Mouse (Mus musculus) splenic B cell, adult 2 months (primary cell): ENCODE measurements around the gene Smoc1.

Source experiments
- DNase-seq: peaks from one replicate; pipeline ENCODE4 v3.0.0-alpha.2; 2011; ENCODE audit warnings: low read depth, low spot score
- H3K27me3 ChIP-seq: 2 replicates; pipeline ENCODE4 v1.6.1; 2012; ENCODE audit warnings: mild to moderate bottlenecking, low read length, moderate library complexity, mixed read lengths; ENCODE audit not compliant: control insufficient read depth, poor library complexity, insufficient read depth, severe bottlenecking
- H3K36me3 ChIP-seq: 2 replicates; pipeline ENCODE4 v1.6.1; 2012; ENCODE audit warnings: mild to moderate bottlenecking, low read length, moderate library complexity, mixed read lengths; ENCODE audit not compliant: control insufficient read depth, poor library complexity, insufficient read depth, severe bottlenecking

The Smoc1 gene

GRCm38 (mm10) chr12:81110006-81110405, 83.4 kb downstream of the Smoc1 start:
- DNase-seq: no peak
- no peaks in the 10 kb centered on the region for H3K27me3 ChIP-seq
- no peaks in the 10 kb centered on the region for H3K36me3 ChIP-seq

- Histone ChIP-seq H3K27me3 (no peaks in the 10 kb centered on the region), H3K36me3 (no peaks in the 10 kb centered on the region)
- no peak for DNase-seq
These were observed 85.7 kb downstream of the Smoc1 start for GRCm38 (mm10) chr12:81112321-81112720.

GRCm38 (mm10) chr12:81120301-81120700, 93.7 kb downstream of the Smoc1 start:
- no peak for DNase-seq
- H3K27me3 ChIP-seq: no peaks in the 10 kb centered on the region
- no peaks in the 10 kb centered on the region for H3K36me3 ChIP-seq

- no peak for DNase-seq
- Histone ChIP-seq H3K27me3 (no peaks in the 10 kb centered on the region), H3K36me3 (no peaks in the 10 kb centered on the region)
These were observed 97.2 kb downstream of the Smoc1 start for GRCm38 (mm10) chr12:81123793-81124192.

GRCm38 (mm10) chr12:81126842-81127241, 100.2 kb downstream of the Smoc1 start:
- DNase-seq: no peak
- Histone ChIP-seq H3K36me3 (no peaks in the 10 kb centered on the region), H3K27me3 (no peaks in the 10 kb centered on the region)

GRCm38 (mm10) chr12:81128693-81129092, 102.1 kb downstream of the Smoc1 start:
- no peaks in the 10 kb centered on the region for H3K27me3 ChIP-seq
- no peak for DNase-seq
- H3K36me3 ChIP-seq: no peaks in the 10 kb centered on the region

- Histone ChIP-seq H3K27me3 (no peaks in the 10 kb centered on the region), H3K36me3 (no peaks in the 10 kb centered on the region)
- DNase-seq: no peak
These were observed 104.1 kb downstream of the Smoc1 start for GRCm38 (mm10) chr12:81130692-81131091.

GRCm38 (mm10) chr12:81131114-81131513, 104.5 kb downstream of the Smoc1 start:
- no peaks in the 10 kb centered on the region for H3K27me3 ChIP-seq
- no peak for DNase-seq

GRCm38 (mm10) chr12:81133055-81133665, 106.6 kb downstream of the Smoc1 start:
- DNase-seq: no peak
- Histone ChIP-seq H3K27me3 (no peaks in the 10 kb centered on the region), H3K36me3 (no peaks in the 10 kb centered on the region)

More at GRCm38 (mm10) chr12:81131114-81131513, 104.5 kb downstream of the Smoc1 start:
- H3K36me3 ChIP-seq: no peaks in the 10 kb centered on the region

GRCm38 (mm10) chr12:81138217-81138616, 111.6 kb downstream of the Smoc1 start:
- no peak for DNase-seq
- Histone ChIP-seq H3K36me3 (no peaks in the 10 kb centered on the region), H3K27me3 (no peaks in the 10 kb centered on the region)

- Histone ChIP-seq H3K27me3 (no peaks in the 10 kb centered on the region), H3K36me3 (no peaks in the 10 kb centered on the region)
- no peak for DNase-seq
These were observed 112.9 kb downstream of the Smoc1 start for GRCm38 (mm10) chr12:81139463-81139862.

- H3K36me3 ChIP-seq: no peaks in the 10 kb centered on the region
- no peaks in the 10 kb centered on the region for H3K27me3 ChIP-seq
- DNase-seq: no peak
These were observed 114.2 kb downstream of the Smoc1 start for GRCm38 (mm10) chr12:81140594-81141328.

- no peaks in the 10 kb centered on the region for H3K27me3 ChIP-seq
- no peaks in the 10 kb centered on the region for H3K36me3 ChIP-seq
- no peak for DNase-seq
These were observed 114.7 kb downstream of the Smoc1 start for GRCm38 (mm10) chr12:81141329-81141711.

GRCm38 (mm10) chr12:81142231-81142630, 115.6 kb downstream of the Smoc1 start:
- Histone ChIP-seq H3K36me3 (no peaks in the 10 kb centered on the region), H3K27me3 (no peaks in the 10 kb centered on the region)
- no peak for DNase-seq

GRCm38 (mm10) chr12:81144201-81144600, 117.6 kb downstream of the Smoc1 start:
- Histone ChIP-seq H3K27me3 (no peaks in the 10 kb centered on the region), H3K36me3 (no peaks in the 10 kb centered on the region)
- no peak for DNase-seq
